Mouse (Mus musculus): ENCODE measurements around the gene Tas2r120. TPM values are rescaled to one million over a fixed set of nuclear protein-coding genes. Genes with fewer than 3 reads are reported as not detected.

The Tas2r120 gene
- not detected for polyA plus RNA-seq (2014; fragmentation: Illumina TruSeq; extraction: RNeasy Lipid Tissue Mini Kit (QIAGEN cat#74804); ENCODE audit: low read depth, low replicate concordance)

GRCm38 (mm10) chr6:132656653-132657052 is at the start of gene Tas2r120:
Tas2r120 (plus strand) TSS chr6:132656953.

GRCm38 (mm10) chr6:132651426-132651825 is 5.3 kb upstream of the Tas2r120 start, which contains the start of gene A630073D07Rik:
A630073D07Rik (minus strand) TSS chr6:132651526.

GRCm38 (mm10) chr6:132700907-132701306 is 44.2 kb downstream of the Tas2r120 start, which contains the start of gene Tas2r121:
Tas2r121 (minus strand) TSS chr6:132701007.

Other genes with a start within 250 kb of the Tas2r120 start
- not detected for gene Prh1, start 87.1 kb upstream of the Tas2r120 start, polyA plus RNA-seq (2014; fragmentation: Illumina TruSeq; extraction: RNeasy Lipid Tissue Mini Kit (QIAGEN cat#74804); ENCODE audit: low read depth, low replicate concordance)
- not detected for gene Prp2, start 61.0 kb upstream of the Tas2r120 start, polyA plus RNA-seq (2014; fragmentation: Illumina TruSeq; extraction: RNeasy Lipid Tissue Mini Kit (QIAGEN cat#74804); ENCODE audit: low read depth, low replicate concordance)
- not detected for gene A630073D07Rik, start 5.4 kb upstream of the Tas2r120 start, polyA plus RNA-seq (2014; fragmentation: Illumina TruSeq; extraction: RNeasy Lipid Tissue Mini Kit (QIAGEN cat#74804); ENCODE audit: low read depth, low replicate concordance)
- not detected for gene Tas2r121, start 44.1 kb downstream of the Tas2r120 start, polyA plus RNA-seq (2014; fragmentation: Illumina TruSeq; extraction: RNeasy Lipid Tissue Mini Kit (QIAGEN cat#74804); ENCODE audit: low read depth, low replicate concordance)
- gene Tas2r122, start 55.0 kb downstream of the Tas2r120 start, polyA plus RNA-seq (2014; fragmentation: Illumina TruSeq; extraction: RNeasy Lipid Tissue Mini Kit (QIAGEN cat#74804); ENCODE audit: low read depth, low replicate concordance), result not detected
- not detected for gene Tas2r115, start 81.1 kb downstream of the Tas2r120 start, polyA plus RNA-seq (2014; fragmentation: Illumina TruSeq; extraction: RNeasy Lipid Tissue Mini Kit (QIAGEN cat#74804); ENCODE audit: low read depth, low replicate concordance)
- gene Tas2r124, start 97.8 kb downstream of the Tas2r120 start, polyA plus RNA-seq (2014; fragmentation: Illumina TruSeq; extraction: RNeasy Lipid Tissue Mini Kit (QIAGEN cat#74804); ENCODE audit: low read depth, low replicate concordance), result not detected
- gene Tas2r102, start 105.2 kb downstream of the Tas2r120 start, polyA plus RNA-seq (2014; fragmentation: Illumina TruSeq; extraction: RNeasy Lipid Tissue Mini Kit (QIAGEN cat#74804); ENCODE audit: low read depth, low replicate concordance), result not detected
- not detected for gene Tas2r136, start 121.2 kb downstream of the Tas2r120 start, polyA plus RNA-seq (2014; fragmentation: Illumina TruSeq; extraction: RNeasy Lipid Tissue Mini Kit (QIAGEN cat#74804); ENCODE audit: low read depth, low replicate concordance)
- gene Tas2r117, start 145.9 kb downstream of the Tas2r120 start, polyA plus RNA-seq (2014; fragmentation: Illumina TruSeq; extraction: RNeasy Lipid Tissue Mini Kit (QIAGEN cat#74804); ENCODE audit: low read depth, low replicate concordance), result not detected
- not detected for gene Tas2r123, start 190.2 kb downstream of the Tas2r120 start, polyA plus RNA-seq (2014; fragmentation: Illumina TruSeq; extraction: RNeasy Lipid Tissue Mini Kit (QIAGEN cat#74804); ENCODE audit: low read depth, low replicate concordance)
- not detected for gene Tas2r116, start 198.5 kb downstream of the Tas2r120 start, polyA plus RNA-seq (2014; fragmentation: Illumina TruSeq; extraction: RNeasy Lipid Tissue Mini Kit (QIAGEN cat#74804); ENCODE audit: low read depth, low replicate concordance)
- gene Tas2r110, start 211.1 kb downstream of the Tas2r120 start, polyA plus RNA-seq (2014; fragmentation: Illumina TruSeq; extraction: RNeasy Lipid Tissue Mini Kit (QIAGEN cat#74804); ENCODE audit: low read depth, low replicate concordance), result not detected
- gene Tas2r113, start 236.1 kb downstream of the Tas2r120 start, polyA plus RNA-seq (2014; fragmentation: Illumina TruSeq; extraction: RNeasy Lipid Tissue Mini Kit (QIAGEN cat#74804); ENCODE audit: low read depth, low replicate concordance), result not detected

Measured in kidney, adult 10 weeks (tissue).